Mouse (Mus musculus) lung, embryonic 15.5 days (tissue): ENCODE data around the gene Akap11. TPM values are rescaled to one million over a fixed set of nuclear protein-coding genes. Genes with fewer than 3 reads are reported as not detected.

Experiments used
- polyA plus RNA-seq: library from polyadenylated mRNA; unstranded; fragments of >200 nt; fragmentation: Nextera tagmentation; extraction: Ambion mirVana; gene quantifications from 2 replicates; pipeline ENCODE4 v1.2.1, GENCODE M21; 2015

Gene Akap11
- polyA plus RNA-seq, 1 experiment from 2014 or later = 20.7 TPM

Other genes starting within 250 kb of the Akap11 start
- 0.14 and 0.31 TPM in 2 replicates for gene Tnfsf11, start 228.8 kb downstream of the Akap11 start, polyA plus RNA-seq
- 2.2 and 2.3 TPM in 2 replicates for gene Dgkh, start 196.0 kb upstream of the Akap11 start, polyA plus RNA-seq